Mouse (Mus musculus): ENCODE results near the gene Kif1c. TPM values are rescaled to one million over a fixed set of nuclear protein-coding genes. Genes with fewer than 3 reads are reported as not detected.
"Not testable (repeated sequence)": the region's sequence is repeated elsewhere in the genome, so short reads cannot be mapped to it uniquely, and the experiment has no call there.

Kif1c gene
- polyA plus RNA-seq, 1 experiment from 2014 or later, result 12.4 TPM

DNA sequence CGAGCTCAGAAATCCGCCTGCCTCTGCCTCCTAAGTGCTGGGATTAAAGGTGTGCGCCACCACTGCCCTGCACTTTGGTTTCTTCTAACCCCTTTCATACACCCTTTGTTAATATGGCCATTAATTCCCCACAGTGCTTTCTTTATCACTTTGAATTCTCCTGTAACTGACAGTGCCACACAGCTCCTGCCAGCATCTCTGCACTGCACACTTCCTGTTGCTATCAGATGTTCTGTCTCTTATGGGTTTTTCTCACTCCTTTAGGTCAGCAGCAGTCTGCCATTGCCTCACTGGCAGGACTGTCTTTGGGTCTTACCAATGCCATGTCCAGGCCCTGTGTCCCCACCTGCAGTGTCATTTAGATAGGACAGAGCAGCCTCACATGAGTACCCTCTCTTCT, 70.5 kb downstream of the Kif1c start:
- Histone ChIP-seq H3K4me1 (ENCODE audit: insufficient read depth) (no peaks in the 10 kb centered on the region), H3K4me3 (ENCODE audit: low read depth, low read length) (no peak overlapping the region), H3K27me3 (ENCODE audit: insufficient read depth, low read length) (no peaks in the 10 kb centered on the region), H3K4me2 (no peak overlapping the region), H3K9me3 (ENCODE audit: low read depth, low read length) (no peaks in the 10 kb centered on the region), H3K9ac (no peak overlapping the region), H3K27ac (ENCODE audit: low read depth) (no peak overlapping the region), H3K36me3 (ENCODE audit: insufficient read depth) (peaks cover 18% of the 10 kb centered on the region; the same call in 1 of the 2 replicates)
- TF ChIP-seq CTCF (IDR thresholded peaks at IDR 0.05; ENCODE audit: low read depth), result no peak
- 93% methylated on average over 3 of the region's 3 CpGs for WGBS
- no peak for DNase-seq
- no peak for ATAC-seq (ENCODE audit: insufficient read depth)

DNA sequence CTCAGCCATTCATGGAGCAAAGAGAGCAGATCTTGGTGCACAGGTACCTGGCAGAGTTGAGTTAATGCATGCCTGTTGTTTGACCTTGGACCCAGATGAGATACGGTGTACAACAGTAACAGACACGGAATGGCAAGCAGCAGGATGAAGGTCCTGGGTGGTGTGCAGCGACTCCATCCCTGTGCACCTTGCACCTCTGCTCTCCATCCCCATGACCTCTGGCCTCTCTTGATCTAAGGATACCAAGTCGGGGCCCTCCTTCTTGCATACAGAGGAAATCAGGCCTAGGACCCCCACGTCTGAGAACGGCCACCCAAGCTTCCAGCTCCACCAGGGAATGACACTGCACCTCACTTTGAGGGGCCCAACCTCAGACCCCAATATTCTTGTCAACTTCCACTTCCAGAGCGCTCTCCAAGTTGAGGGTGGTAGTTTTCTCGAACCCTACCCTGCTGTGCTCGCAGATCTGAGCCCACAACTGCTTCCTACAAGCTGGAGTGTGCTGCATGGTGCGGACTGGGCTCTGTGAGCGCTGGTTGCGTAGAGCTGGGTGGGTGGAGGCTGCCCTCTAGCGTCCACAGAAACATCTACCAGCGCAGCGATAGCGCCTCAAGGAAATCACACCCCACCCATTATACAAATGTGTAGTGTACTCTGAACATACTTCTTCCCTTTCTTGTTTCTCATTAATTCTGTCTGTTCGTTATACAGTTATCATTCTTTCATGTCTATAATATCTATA, 76.7 kb downstream of the Kif1c start:
- Histone ChIP-seq H3K27ac (ENCODE audit: low read depth) (no peak overlapping the region), H3K4me2 (no peak overlapping the region)
- 25% methylated on average over 17 of the region's 17 CpGs for WGBS

DNA sequence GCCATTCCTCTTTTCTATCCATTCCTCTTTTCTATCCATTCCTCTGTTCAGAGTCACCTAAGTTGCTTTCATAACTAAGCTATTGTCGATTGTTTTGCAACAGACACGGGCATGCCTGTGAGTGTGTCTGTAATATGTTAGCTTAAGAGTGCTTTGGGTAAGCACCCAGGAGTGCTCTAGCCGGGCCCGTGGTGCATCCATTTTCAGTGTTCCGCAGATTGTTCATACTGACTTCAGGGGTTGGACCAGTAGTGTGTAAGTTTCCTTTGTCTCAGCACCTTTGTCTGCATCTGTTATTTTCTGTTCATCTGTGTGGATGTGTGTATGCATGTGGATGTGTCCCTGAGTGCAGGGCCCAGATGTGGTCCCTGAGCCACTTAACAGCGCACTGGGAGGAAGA, 77.3 kb downstream of the Kif1c start:
- no peaks in the 10 kb centered on the region for H3K27me3 ChIP-seq (ENCODE audit: insufficient read depth, low read length)
- no peaks in the 10 kb centered on the region for H3K9me3 ChIP-seq (ENCODE audit: low read depth, low read length)
- no peak for ATAC-seq (ENCODE audit: insufficient read depth)
- no peak overlapping the region for H3K4me2 ChIP-seq
- H3K4me3 ChIP-seq (ENCODE audit: low read depth, low read length), result no peak overlapping the region
- 60% methylated on average over 6 of the region's 6 CpGs for WGBS
- H3K36me3 ChIP-seq (ENCODE audit: insufficient read depth), result 0 out of 2 replicates have a peak, but pooled peaks cover under 1% of the 10 kb centered on the region
- H3K4me1 ChIP-seq (ENCODE audit: insufficient read depth), result no peaks in the 10 kb centered on the region
- DNase-seq, result no peak
- no peak overlapping the region for H3K27ac ChIP-seq (ENCODE audit: low read depth)
- TF ChIP-seq CTCF (IDR thresholded peaks at IDR 0.05; ENCODE audit: low read depth), result no peak
- no peak overlapping the region for H3K9ac ChIP-seq

More for the DNA sequence above, 76.7 kb downstream of the Kif1c start:
- peak; percentile 85; the same call in 1 of the 2 replicates for ATAC-seq (ENCODE audit: insufficient read depth)
- 0 out of 2 replicates have a peak, but pooled peaks cover 7% of the 10 kb centered on the region for H3K36me3 ChIP-seq (ENCODE audit: insufficient read depth)
- no peak overlapping the region; the same call in 1 of the 2 replicates for H3K9ac ChIP-seq
- no peak overlapping the region for H3K4me3 ChIP-seq (ENCODE audit: low read depth, low read length)
- DNase-seq, result peak; percentile 87
- no peaks in the 10 kb centered on the region for H3K4me1 ChIP-seq (ENCODE audit: insufficient read depth)
- no peaks in the 10 kb centered on the region for H3K27me3 ChIP-seq (ENCODE audit: insufficient read depth, low read length)
- H3K9me3 ChIP-seq (ENCODE audit: low read depth, low read length), result no peaks in the 10 kb centered on the region
- TF ChIP-seq CTCF (IDR thresholded peaks at IDR 0.05; ENCODE audit: low read depth), result peak; percentile 88

DNA sequence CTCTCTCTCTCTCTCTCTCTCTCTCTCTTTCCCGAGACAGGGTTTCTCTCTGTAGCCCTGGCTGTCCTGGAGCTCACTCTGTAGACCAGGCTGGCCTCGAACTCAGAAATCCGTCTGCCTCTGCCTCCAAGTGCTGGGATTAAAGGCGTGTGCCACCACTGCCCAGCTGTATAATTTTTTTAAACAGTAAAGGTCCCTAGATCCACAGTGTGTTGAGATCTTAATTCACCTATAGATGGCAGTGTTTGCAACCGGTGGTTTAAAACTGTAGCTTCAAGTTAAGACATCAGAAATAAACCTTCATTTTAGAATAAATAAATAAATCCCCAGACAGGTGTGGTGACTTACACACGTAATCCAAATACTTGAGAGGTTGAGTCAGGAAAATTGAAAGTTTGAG, 77.7 kb downstream of the Kif1c start:
- H3K9ac ChIP-seq; H3K27ac ChIP-seq (ENCODE audit: low read depth); H3K4me1 ChIP-seq (ENCODE audit: insufficient read depth); H3K4me3 ChIP-seq (ENCODE audit: low read depth, low read length); H3K27me3 ChIP-seq (ENCODE audit: insufficient read depth, low read length); H3K9me3 ChIP-seq (ENCODE audit: low read depth, low read length); H3K36me3 ChIP-seq (ENCODE audit: insufficient read depth); ATAC-seq (ENCODE audit: insufficient read depth); H3K4me2 ChIP-seq: not testable (repeated sequence)
- DNase-seq, result peak; percentile 78
- peak; percentile 54; the same call in 1 of the 2 replicates for TF ChIP-seq CTCF (IDR thresholded peaks at IDR 0.05; ENCODE audit: low read depth)
- 24% methylated on average over 6 of the region's 6 CpGs for WGBS

Small RNA genes within 50 kb of the gene (microRNA-seq; reads per million reads assigned to microRNA genes)
- gene Gm22760 (ENCODE audit: borderline number of aligned reads), result not detected
- gene Mir6925 (ENCODE audit: borderline number of aligned reads), result not detected

Other genes with a start within 250 kb of the Kif1c start
- 43.0 and 47.9 TPM in 2 replicates for gene Med11, start 248.6 kb upstream of the Kif1c start, polyA plus RNA-seq (2014; fragmentation: Nextera tagmentation; extraction: Ambion mirVana)
- gene Zmynd15, start 241.1 kb upstream of the Kif1c start, polyA plus RNA-seq (2014; fragmentation: Nextera tagmentation; extraction: Ambion mirVana), result 0.28 and 0.65 TPM in 2 replicates
- gene Cxcl16, start 240.6 kb upstream of the Kif1c start, polyA plus RNA-seq (2014; fragmentation: Nextera tagmentation; extraction: Ambion mirVana), result 4.9 and 5.8 TPM in 2 replicates
- gene Tm4sf5, start 195.3 kb upstream of the Kif1c start, polyA plus RNA-seq (2014; fragmentation: Nextera tagmentation; extraction: Ambion mirVana), result 1.2 and 1.3 TPM in 2 replicates
- 0.38 TPM in 1 of 2 replicates, not detected in the other for gene Vmo1, start 185.9 kb upstream of the Kif1c start, polyA plus RNA-seq (2014; fragmentation: Nextera tagmentation; extraction: Ambion mirVana)
- 0.30 and 0.55 TPM in 2 replicates for gene Gltpd2, start 181.4 kb upstream of the Kif1c start, polyA plus RNA-seq (2014; fragmentation: Nextera tagmentation; extraction: Ambion mirVana)
- gene Psmb6, start 175.2 kb upstream of the Kif1c start, polyA plus RNA-seq (2014; fragmentation: Nextera tagmentation; extraction: Ambion mirVana), result 778 and 813 TPM in 2 replicates
- not detected in 2 replicates for gene Gm40193, start 167.6 kb upstream of the Kif1c start, polyA plus RNA-seq (2014; fragmentation: Nextera tagmentation; extraction: Ambion mirVana)
- 5.9 and 6.4 TPM in 2 replicates for gene Pld2, start 160.5 kb upstream of the Kif1c start, polyA plus RNA-seq (2014; fragmentation: Nextera tagmentation; extraction: Ambion mirVana)
- 15.2 and 15.4 TPM in 2 replicates for gene Mink1, start 137.7 kb upstream of the Kif1c start, polyA plus RNA-seq (2014; fragmentation: Nextera tagmentation; extraction: Ambion mirVana)
- not detected in 2 replicates for gene 4930544D05Rik, start 84.7 kb upstream of the Kif1c start, polyA plus RNA-seq (2014; fragmentation: Nextera tagmentation; extraction: Ambion mirVana)
- gene Chrne, start 81.3 kb upstream of the Kif1c start, polyA plus RNA-seq (2014; fragmentation: Nextera tagmentation; extraction: Ambion mirVana), result not detected in 2 replicates
- 0.81 and 1.1 TPM in 2 replicates for gene Gp1ba, start 61.4 kb upstream of the Kif1c start, polyA plus RNA-seq (2014; fragmentation: Nextera tagmentation; extraction: Ambion mirVana)
- 97.0 and 98.8 TPM in 2 replicates for gene Rnf167, start 53.3 kb upstream of the Kif1c start, polyA plus RNA-seq (2014; fragmentation: Nextera tagmentation; extraction: Ambion mirVana)
- gene Slc25a11, start 53.1 kb upstream of the Kif1c start, polyA plus RNA-seq (2014; fragmentation: Nextera tagmentation; extraction: Ambion mirVana), result 128 and 133 TPM in 2 replicates
- 2,124 and 2,138 TPM in 2 replicates for gene Pfn1, start 45.9 kb upstream of the Kif1c start, polyA plus RNA-seq (2014; fragmentation: Nextera tagmentation; extraction: Ambion mirVana)
- gene Eno3, start 43.3 kb upstream of the Kif1c start, polyA plus RNA-seq (2014; fragmentation: Nextera tagmentation; extraction: Ambion mirVana), result 12.7 and 19.6 TPM in 2 replicates
- 141 and 167 TPM in 2 replicates for gene Spag7, start 31.1 kb upstream of the Kif1c start, polyA plus RNA-seq (2014; fragmentation: Nextera tagmentation; extraction: Ambion mirVana)
- 15.3 and 16.2 TPM in 2 replicates for gene Camta2, start 12.4 kb upstream of the Kif1c start, polyA plus RNA-seq (2014; fragmentation: Nextera tagmentation; extraction: Ambion mirVana)
- gene Inca1, start 393 bp upstream of the Kif1c start, polyA plus RNA-seq (2014; fragmentation: Nextera tagmentation; extraction: Ambion mirVana), result 1.1 and 1.5 TPM in 2 replicates
- gene Zfp3, start 63.7 kb downstream of the Kif1c start, polyA plus RNA-seq (2014; fragmentation: Nextera tagmentation; extraction: Ambion mirVana), result 4.0 and 4.2 TPM in 2 replicates
- not detected in 2 replicates for gene Scimp, start 112.0 kb downstream of the Kif1c start, polyA plus RNA-seq (2014; fragmentation: Nextera tagmentation; extraction: Ambion mirVana)
- gene Rabep1, start 144.2 kb downstream of the Kif1c start, polyA plus RNA-seq (2014; fragmentation: Nextera tagmentation; extraction: Ambion mirVana), result 32.3 and 32.6 TPM in 2 replicates